32 mouse cellular contexts compared by ENCODE assay signal in the genomic region with DNA sequence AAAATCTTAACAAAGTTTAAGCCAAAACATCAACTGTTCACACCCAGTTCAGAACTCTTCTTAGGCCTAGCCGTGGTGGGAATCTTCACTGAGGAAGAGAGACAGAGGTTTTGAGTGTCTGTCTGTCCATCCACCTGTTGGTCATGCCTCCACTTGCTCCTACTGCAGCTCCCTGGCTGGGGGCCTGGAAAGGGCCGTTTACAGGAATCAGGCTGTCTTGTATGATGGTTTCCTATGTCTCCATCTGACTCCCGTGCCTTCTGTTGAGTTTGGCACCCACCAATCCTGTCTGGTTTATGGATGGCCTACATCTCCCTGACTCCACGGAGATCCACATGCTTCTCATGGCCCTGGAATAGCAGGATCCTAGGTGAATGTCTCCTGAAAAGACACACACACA.
"Had no signal": no experiment of that assay in that cellular context is flagged by ENCODE, and none has a peak within 500 bp of the region (broad histone marks: within the 10 kb centered on the region; RNA-seq: fewer than 3 reads in every experiment).

No protein-coding gene starts in this region.

- H3K27me3 ChIP-seq: heart, embryonic 13.5 days; heart, embryonic 15.5 days; hindbrain, embryonic 12.5 days; hindbrain, embryonic 15.5 days; intestine, embryonic 15.5 days had no signal

- H3K4me3 ChIP-seq: heart, embryonic 13.5 days; heart, embryonic 15.5 days; hindbrain, embryonic 10.5 days; hindbrain, embryonic 12.5 days; hindbrain, embryonic 13.5 days; hindbrain, embryonic 15.5 days; intestine, embryonic 15.5 days; kidney, embryonic 15.5 days; layer of hippocampus, adult 2 months; left cerebral cortex, adult 2 months had no signal

- H3K4me2 ChIP-seq: heart, embryonic 13.5 days; heart, embryonic 15.5 days; hindbrain, embryonic 12.5 days; hindbrain, embryonic 13.5 days; hindbrain, embryonic 14.5 days; hindbrain, embryonic 15.5 days; intestine, embryonic 15.5 days; kidney, embryonic 15.5 days had no signal

- DNase-seq: heart, postnatal 10 days; heart, postnatal 14 days; heart, postnatal 36 days; heart, postnatal 4 days; kidney, adult 11 months; kidney, adult 18-20 months; kidney, adult 2 months; kidney, adult 8-10 months; kidney, adult 9 months; kidney, postnatal 10 days; kidney, postnatal 14 days; kidney, postnatal 36 days; kidney, postnatal 4 days; layer of hippocampus, adult 9-11 months; layer of hippocampus, postnatal 36 days had no signal

- H3K9me3 ChIP-seq: heart, embryonic 13.5 days; heart, embryonic 15.5 days; hindbrain, embryonic 10.5 days; hindbrain, embryonic 12.5 days; hindbrain, embryonic 13.5 days; hindbrain, embryonic 15.5 days; intestine, embryonic 15.5 days; kidney, embryonic 15.5 days had no signal

- ATAC-seq: hindbrain, embryonic 16.5 days; hindbrain, postnatal 0 days; inflammation-experienced regulatory T-cells, adult 6 months; intestine, embryonic 15.5 days; intestine, embryonic 16.5 days; intestine, postnatal 0 days had no signal

- H3K36me3 ChIP-seq: heart, embryonic 13.5 days; heart, embryonic 15.5 days; hindbrain, embryonic 10.5 days; hindbrain, embryonic 12.5 days; hindbrain, embryonic 13.5 days; hindbrain, embryonic 15.5 days; intestine, embryonic 15.5 days; kidney, embryonic 15.5 days had no signal

- H3K9ac ChIP-seq: heart, embryonic 13.5 days; heart, embryonic 15.5 days; hindbrain, embryonic 12.5 days; hindbrain, embryonic 13.5 days; hindbrain, embryonic 14.5 days; hindbrain, embryonic 15.5 days; intestine, embryonic 15.5 days; kidney, embryonic 15.5 days had no signal

- H3K27ac ChIP-seq: heart, embryonic 13.5 days; heart, embryonic 15.5 days; hindbrain, embryonic 10.5 days; hindbrain, embryonic 12.5 days; hindbrain, embryonic 13.5 days; hindbrain, embryonic 14.5 days; hindbrain, embryonic 15.5 days; hindbrain, postnatal 0 days; intestine, embryonic 15.5 days; kidney, embryonic 15.5 days; kidney, postnatal 0 days; layer of hippocampus, adult 2 months; left cerebral cortex, adult 2 months had no signal
